Comparison of ENCODE assay signal across 8 mouse cellular contexts in the genomic region with DNA sequence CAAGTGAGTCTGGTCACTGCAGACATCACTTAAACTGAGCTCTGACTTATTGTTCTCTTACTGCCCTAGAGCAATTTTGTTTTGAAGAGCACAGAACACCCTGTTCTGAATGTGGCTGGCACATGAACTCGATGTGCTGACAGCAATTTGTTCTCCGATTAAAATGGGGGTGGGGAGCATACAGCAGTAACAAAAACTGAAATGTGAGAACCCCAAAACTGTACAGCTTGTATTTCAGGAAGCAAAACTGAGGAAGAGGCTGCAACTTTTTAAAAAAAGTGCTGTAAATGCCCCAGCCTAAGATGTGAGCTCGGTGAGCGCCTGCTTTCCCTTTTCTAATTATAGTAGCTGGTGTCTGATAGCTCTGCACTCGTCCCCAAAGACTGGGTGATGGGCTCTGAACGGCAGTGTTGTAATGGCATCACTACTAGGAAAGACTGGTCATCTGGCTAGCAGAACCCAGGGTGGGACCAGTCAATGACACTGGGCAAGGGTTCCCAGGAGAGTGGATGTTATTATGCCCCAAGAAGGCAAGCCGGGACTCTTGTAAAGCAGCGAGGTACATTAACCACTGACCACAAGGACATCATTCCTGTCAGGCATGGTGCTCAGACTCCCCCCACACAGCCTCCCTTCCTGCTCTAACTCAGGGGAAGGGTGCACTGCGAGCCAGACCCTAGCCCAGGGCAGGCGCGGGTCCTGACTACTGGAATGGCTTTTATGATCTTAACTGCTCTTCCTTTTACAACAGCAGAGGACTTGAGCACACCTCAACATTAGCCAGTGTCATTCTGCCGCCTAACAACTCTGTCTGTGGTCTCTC. TPM values are rescaled to one million over a fixed set of nuclear protein-coding genes. Genes with fewer than 3 reads are reported as not detected.
DNase-seq lines count a peak whose midpoint lies in the region; ATAC-seq and TF ChIP-seq lines count a peak whose summit lies in the region.

No protein-coding gene starts in this region.

- peak; percentile 57 for DNase-seq in adrenal gland, postnatal 14 days
- DNase-seq in adrenal gland, adult 8-10 months: no peak
- DNase-seq in lung, adult 2 months: peak; percentile 35
- DNase-seq in left cerebral cortex, postnatal 4 days: no peak

- WGBS in heart, embryonic 11.5 days (ENCODE audit: insufficient replicate concordance): 45% methylated on average over 12 of the region's 12 CpGs
- 35% methylated on average over 12 of the region's 12 CpGs for WGBS in lung, adult 2 months

- peak overlapping the region; percentile 70 for H3K27ac ChIP-seq in heart, embryonic 11.5 days (ENCODE audit: low read depth, low read length)

- H3K4me1 ChIP-seq in E14TG2a.4 (replicated peaks; ENCODE audit: low read depth, low read length): peaks cover 87% of the 10 kb centered on the region
- peaks cover 12% of the 10 kb centered on the region for H3K4me1 ChIP-seq in heart, embryonic 11.5 days (ENCODE audit: control insufficient read depth, insufficient read depth, low read length)
- H3K4me1 ChIP-seq in lung, adult 2 months (ENCODE audit: control insufficient read depth, insufficient read depth, low read length): peaks cover 14% of the 10 kb centered on the region

- H3K9me3 ChIP-seq in E14TG2a.4 (ENCODE audit: low read length): no peaks in the 10 kb centered on the region
- H3K9me3 ChIP-seq in heart, embryonic 11.5 days (replicated peaks; ENCODE audit: control insufficient read depth, low read length): no peaks in the 10 kb centered on the region

- peak overlapping the region; percentile 10; the same call in 1 of the 2 replicates for H3K4me3 ChIP-seq in E14TG2a.4 (replicated peaks; ENCODE audit: low read length)
- H3K4me3 ChIP-seq in heart, embryonic 11.5 days (ENCODE audit: low read depth, low read length): no peak overlapping the region
- no peak overlapping the region for H3K4me3 ChIP-seq in lung, adult 2 months (replicated peaks; ENCODE audit: extremely low read depth, low read depth, low read length)

- intact Hi-C loops in left cerebral cortex, postnatal 4 days (cut with DNase I): no loop called here

- 0 out of 2 replicates have a peak overlapping the region, but pooled peaks have one; percentile 18 for H3K9ac ChIP-seq in heart, embryonic 11.5 days (ENCODE audit: low read depth, low read length)

- ATAC-seq in heart, embryonic 11.5 days (replicated peaks; ENCODE audit: insufficient number of reproducible peaks, low FRiP score, low TSS enrichment): no peak
- ATAC-seq in erythroid progenitor cell, adult 5-6 weeks (replicated peaks; ENCODE audit: low FRiP score, poor library complexity, severe bottlenecking): no peak
- no peak; the same call in 1 of the 2 replicates for ATAC-seq in frontal cortex, adult (ENCODE audit: low TSS enrichment)

- TF ChIP-seq POLR2A in lung, adult 2 months (IDR thresholded peaks at IDR 0.05; ENCODE audit: borderline replicate concordance, extremely low read depth, low read depth, low read length): no peak

- H3K4me2 ChIP-seq in heart, embryonic 11.5 days: peak overlapping the region; percentile 41

- TF ChIP-seq CTCF in E14TG2a.4 (conservative IDR thresholded peaks at IDR 0.05; ENCODE audit: low read length): no peak
- TF ChIP-seq CTCF in lung, adult 2 months (IDR thresholded peaks at IDR 0.05; ENCODE audit: insufficient read depth, low read length): no peak

- no peaks in the 10 kb centered on the region for H3K27me3 ChIP-seq in E14TG2a.4 (ENCODE audit: insufficient read depth, low read length)
- no peaks in the 10 kb centered on the region for H3K27me3 ChIP-seq in heart, embryonic 11.5 days (ENCODE audit: control insufficient read depth, insufficient read depth, low read length)

- peaks cover 76% of the 10 kb centered on the region for H3K36me3 ChIP-seq in E14TG2a.4 (ENCODE audit: insufficient read depth, low read length)
- no peaks in the 10 kb centered on the region for H3K36me3 ChIP-seq in heart, embryonic 11.5 days (ENCODE audit: control insufficient read depth, insufficient read depth, low read length)

RNA-seq across cellular contexts. Expression of a gene that starts 55.4 kb away (rescaled TPM):
- 0.71 TPM in 1 of 2 replicates, not detected in the other for total RNA-seq in adrenal gland, postnatal 14 days (2021)
- under 1 TPM in 2 of 4 experiments, not detected in 2; 0.16 to 0.49 TPM for total RNA-seq in adrenal gland, adult 8-10 months (2022)
- polyA plus RNA-seq in heart, embryonic 11.5 days (2014; fragmentation: Nextera tagmentation; extraction: Ambion mirVana): 2.9 and 5.0 TPM in 2 replicates
- polyA plus RNA-seq in lung, adult 2 months (2012; rRNA removed): 7.0 and 7.2 TPM in 2 replicates
- not detected in 2 replicates for total RNA-seq in erythroid progenitor cell, adult 5-6 weeks (2015; ENCODE audit: low replicate concordance)
- not detected in 2 replicates for total RNA-seq in erythroid progenitor cell, adult 5-6 weeks (2017; ENCODE audit: low replicate concordance)
- total RNA-seq in left cerebral cortex, postnatal 4 days (2021): under 1 TPM; 0.58 to 0.92 TPM

Comparison
In these comparisons a context has a peak if more than half of its experiments do, and no peak if none do; other contexts are left out.
1. DNase-seq: peak in adrenal gland, postnatal 14 days (single experiment) and lung, adult 2 months (single experiment); none in adrenal gland, adult 8-10 months (single experiment) and left cerebral cortex, postnatal 4 days (single experiment).